Mouse (Mus musculus): Measurements from ENCODE around the gene Pcx.

DNA sequence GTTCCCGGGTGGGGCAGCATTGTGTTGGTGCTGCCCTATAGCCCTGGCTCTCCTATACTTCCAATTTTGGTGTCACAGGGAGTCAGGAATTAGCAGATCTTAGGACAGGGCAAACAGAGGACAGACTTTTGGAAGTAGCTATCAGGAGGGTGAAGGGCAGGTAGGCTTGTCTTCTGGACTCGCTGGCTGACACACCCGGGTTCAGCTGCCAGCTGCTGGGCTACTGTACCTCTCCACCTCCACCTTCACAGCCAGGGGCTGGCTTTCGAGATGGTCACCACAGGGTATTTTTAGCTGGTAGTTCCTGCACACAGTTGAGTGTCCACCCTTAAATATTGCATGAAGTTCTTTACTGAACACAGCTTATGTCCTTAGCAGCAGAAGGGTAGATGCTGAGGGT is 98.2 kb downstream of the Pcx start:
- TF ChIP-seq FLI1 (IDR thresholded peaks at IDR 0.05; ENCODE audit: low read length), result no peak
- no peak for TF ChIP-seq GATA1 (IDR thresholded peaks at IDR 0.05; ENCODE audit: borderline replicate concordance, low read length)

Measured in megakaryocyte, embryonic 14.5 days (primary cell).